Mouse (Mus musculus) 416B (cell line): ENCODE measurements around the gene Arl4a.

ENCODE experiments used
- DNase-seq: peaks from one replicate; pipeline ENCODE4 v3.0.0; 2011; ENCODE audit warnings: low read depth

Gene Arl4a

GRCm38 (mm10) chr12:39959166-39959565, 78.7 kb downstream of the Arl4a start:
- DNase-seq, result no peak

- no peak for DNase-seq
These were observed 79.7 kb downstream of the Arl4a start for GRCm38 (mm10) chr12:39957931-39958671.

- no peak for DNase-seq
These were observed 81.4 kb downstream of the Arl4a start for GRCm38 (mm10) chr12:39956396-39956795.
